Mouse (Mus musculus) forebrain, embryonic 14.5 days (tissue): ENCODE data around the gene Clpsl2. TPM values are rescaled to one million over a fixed set of nuclear protein-coding genes. Genes with fewer than 3 reads are reported as not detected.

Experiments used
- microRNA-seq: library from miRNA; unstranded; fragments of <30 nt; microRNA quantifications from one replicate; pipeline ENCODE4, GENCODE M21; 2016
- polyA plus RNA-seq: library from polyadenylated mRNA; unstranded; fragments of >200 nt; fragmentation: Nextera tagmentation; extraction: Ambion mirVana; gene quantifications from 2 replicates; pipeline ENCODE4 v1.2.1, GENCODE M21; 2014

Clpsl2 gene
- polyA plus RNA-seq, 1 experiment from 2014 or later: not detected

Small RNA genes lying within 50 kb of the gene (microRNA-seq; reads per million reads assigned to microRNA genes)
- gene Gm25195 (not detected), gene Mir6969 (not detected)

Other genes with a start within 250 kb of the Clpsl2 start
- 21.7 and 24.5 TPM in 2 replicates for gene Fance, start 235.9 kb upstream of the Clpsl2 start, polyA plus RNA-seq
- 360 and 532 TPM in 2 replicates for gene Rpl10a, start 220.9 kb upstream of the Clpsl2 start, polyA plus RNA-seq
- gene Tead3, start 198.6 kb upstream of the Clpsl2 start, polyA plus RNA-seq: 1.8 and 2.4 TPM in 2 replicates
- gene Tulp1, start 184.2 kb upstream of the Clpsl2 start, polyA plus RNA-seq: 1.3 and 1.5 TPM in 2 replicates
- gene Fkbp5, start 31.9 kb upstream of the Clpsl2 start, polyA plus RNA-seq: 11.7 and 11.9 TPM in 2 replicates
- gene Armc12, start 18.6 kb upstream of the Clpsl2 start, polyA plus RNA-seq: not detected in 2 replicates
- gene Clps, start 11.4 kb downstream of the Clpsl2 start, polyA plus RNA-seq: not detected in 2 replicates
- gene Lhfpl5, start 26.2 kb downstream of the Clpsl2 start, polyA plus RNA-seq: 3.9 and 4.5 TPM in 2 replicates
- gene Srpk1, start 73.3 kb downstream of the Clpsl2 start, polyA plus RNA-seq: 126 and 142 TPM in 2 replicates
- 0.88 and 1.3 TPM in 2 replicates for gene Slc26a8, start 140.8 kb downstream of the Clpsl2 start, polyA plus RNA-seq
- 26.5 and 27.2 TPM in 2 replicates for gene Mapk14, start 141.9 kb downstream of the Clpsl2 start, polyA plus RNA-seq
- 0.52 and 0.61 TPM in 2 replicates for gene AC170998.1, start 176.7 kb downstream of the Clpsl2 start, polyA plus RNA-seq
- 0.57 and 0.67 TPM in 2 replicates for gene Mapk13, start 219.9 kb downstream of the Clpsl2 start, polyA plus RNA-seq